ENCODE assay signal across 9 mouse cellular contexts in the genomic region with DNA sequence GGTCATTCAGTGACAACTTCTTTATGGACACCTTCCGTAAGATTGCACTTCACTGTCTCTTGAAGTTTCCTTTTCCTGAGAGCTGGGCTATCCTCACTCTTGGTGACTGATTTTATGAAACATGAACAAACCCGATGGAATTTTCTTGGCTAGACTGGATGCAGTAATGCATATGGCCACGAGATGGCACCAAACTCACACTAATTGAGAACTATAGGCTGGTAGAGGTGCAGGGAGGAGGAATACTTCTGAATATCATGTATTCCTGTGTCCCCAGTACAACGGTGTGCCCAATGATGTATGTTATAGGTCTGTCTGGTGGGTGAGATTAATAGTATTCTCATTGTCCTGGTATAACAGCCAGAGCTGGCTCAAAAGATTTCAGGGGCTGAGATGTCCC. TPM values are rescaled to one million over a fixed set of nuclear protein-coding genes. Genes with fewer than 3 reads are reported as not detected.
A peak's percentile ranks its signal among the peaks of the same experiment; 100 is the strongest.
DNase-seq lines count a peak whose midpoint lies in the region; ATAC-seq and TF ChIP-seq lines count a peak whose summit lies in the region.
"Had no signal": no experiment of that assay in that cellular context is flagged by ENCODE, and none has a peak within 500 bp of the region (broad histone marks: within the 10 kb centered on the region; RNA-seq: fewer than 3 reads in every experiment).

No protein-coding gene starts in this region.

- H3K79me2 ChIP-seq in MEL (ENCODE audit: control insufficient read depth, insufficient read depth, low read length, poor library complexity), result no peaks in the 10 kb centered on the region

- no peaks in the 10 kb centered on the region for H3K36me3 ChIP-seq in MEL (ENCODE audit: control insufficient read depth in 1 of 2, insufficient read depth in 2 of 2, low read length in 2 of 2)
- H3K36me3 ChIP-seq in forebrain, embryonic 15.5 days, result no peaks in the 10 kb centered on the region
- no peaks in the 10 kb centered on the region for H3K36me3 ChIP-seq in hindbrain, embryonic 10.5 days
- no peaks in the 10 kb centered on the region for H3K36me3 ChIP-seq in lung, embryonic 15.5 days

- peak; percentile 90 for ATAC-seq in forebrain, embryonic 15.5 days (replicated peaks)
- peak; percentile 65; the same call in 1 of the 2 replicates for ATAC-seq in lung, embryonic 15.5 days (ENCODE audit: borderline replicate concordance, extremely low read depth, low FRiP score, low TSS enrichment)

- TF ChIP-seq POLR2A in MEL (IDR thresholded peaks at IDR 0.05; ENCODE audit: control insufficient read depth in 1 of 2, insufficient read depth in 1 of 2, low read depth in 1 of 2, low read length in 2 of 2, poor library complexity in 1 of 2), result no peak

- H3K27ac ChIP-seq in MEL (ENCODE audit: control insufficient read depth, low read depth, low read length), result no peak overlapping the region
- no peak overlapping the region for H3K27ac ChIP-seq in forebrain, embryonic 15.5 days (replicated peaks)
- H3K27ac ChIP-seq in hindbrain, embryonic 10.5 days, result no peak overlapping the region
- no peak overlapping the region for H3K27ac ChIP-seq in layer of hippocampus, adult 2 months
- H3K27ac ChIP-seq in lung, embryonic 15.5 days, result no peak overlapping the region

- H3K4me1 ChIP-seq in MEL (ENCODE audit: control insufficient read depth in 1 of 2, insufficient read depth in 2 of 2, low read length in 2 of 2), result no peaks in the 10 kb centered on the region
- H3K4me1 ChIP-seq in forebrain, embryonic 15.5 days, result no peaks in the 10 kb centered on the region
- H3K4me1 ChIP-seq in hindbrain, embryonic 10.5 days (replicated peaks), result no peaks in the 10 kb centered on the region
- H3K4me1 ChIP-seq in lung, embryonic 15.5 days, result no peaks in the 10 kb centered on the region

- H3K9me3 ChIP-seq in MEL (replicated peaks; ENCODE audit: insufficient read depth, low read length), result no peaks in the 10 kb centered on the region
- H3K9me3 ChIP-seq in forebrain, embryonic 15.5 days, result no peaks in the 10 kb centered on the region
- H3K9me3 ChIP-seq in hindbrain, embryonic 10.5 days, result no peaks in the 10 kb centered on the region
- H3K9me3 ChIP-seq in lung, embryonic 15.5 days, result no peaks in the 10 kb centered on the region

- 23% methylated on average over 4 of the region's 4 CpGs for WGBS in forebrain, embryonic 15.5 days
- 22% methylated on average over 4 of the region's 4 CpGs for WGBS in hindbrain, embryonic 10.5 days
- 11% methylated on average over 4 of the region's 4 CpGs for WGBS in lung, embryonic 15.5 days

- TF ChIP-seq CTCF in MEL (IDR thresholded peaks at IDR 0.05 in 2 of 3, conservative IDR thresholded peaks at IDR 0.05 in 1 of 3; ENCODE audit: control insufficient read depth in 1 of 3, insufficient read depth in 1 of 3, low read depth in 2 of 3, low read length in 3 of 3, poor library complexity in 1 of 3, severe bottlenecking in 1 of 3), result peak; percentile 46 to 80 (median 70)
- peak; percentile 91 for TF ChIP-seq CTCF in layer of hippocampus, adult 2 months (conservative IDR thresholded peaks at IDR 0.05)

- peak; percentile 60 for DNase-seq in MEL (ENCODE audit: low read depth, low spot score)
- peak; percentile 20 for DNase-seq in cerebellum, adult 11 months
- peak; percentile 66 for DNase-seq in hindbrain, embryonic 10.5 days (ENCODE audit: low spot score)
- peak; percentile 78 to 90 for DNase-seq in layer of hippocampus, adult 2 months (ENCODE audit: low spot score in 2 of 2)
- DNase-seq in ovary, postnatal 36 days (ENCODE audit: low spot score), result peak; percentile 53
- DNase-seq in urinary bladder, adult 2 months (ENCODE audit: low spot score), result peak; percentile 54

- H3K27me3 ChIP-seq in MEL (ENCODE audit: control insufficient read depth in 1 of 2, insufficient read depth in 2 of 2, low read length in 2 of 2), result no peaks in the 10 kb centered on the region
- H3K27me3 ChIP-seq in forebrain, embryonic 15.5 days, result no peaks in the 10 kb centered on the region
- H3K27me3 ChIP-seq in hindbrain, embryonic 10.5 days (ENCODE audit: insufficient read depth, poor library complexity, severe bottlenecking), result no peaks in the 10 kb centered on the region
- no peaks in the 10 kb centered on the region for H3K27me3 ChIP-seq in lung, embryonic 15.5 days

- H3K4me3 ChIP-seq in MEL (ENCODE audit: control insufficient read depth in 1 of 2, insufficient read depth in 1 of 2, low read depth in 2 of 2, low read length in 2 of 2), result no peak overlapping the region
- H3K4me3 ChIP-seq in forebrain, embryonic 15.5 days, result no peak overlapping the region
- no peak overlapping the region for H3K4me3 ChIP-seq in hindbrain, embryonic 10.5 days
- H3K4me3 ChIP-seq in layer of hippocampus, adult 2 months, result no peak overlapping the region
- H3K4me3 ChIP-seq in lung, embryonic 15.5 days, result no peak overlapping the region

- TF ChIP-seq RAD21 in MEL (IDR thresholded peaks at IDR 0.05; ENCODE audit: low read depth, low read length), result peak; percentile 79

- no peak overlapping the region for H3K4me2 ChIP-seq in forebrain, embryonic 15.5 days (replicated peaks)
- H3K4me2 ChIP-seq in lung, embryonic 15.5 days, result no peak overlapping the region

- TF ChIP-seq EP300 in MEL (IDR thresholded peaks at IDR 0.05; ENCODE audit: low read depth in 1 of 2, low read length in 2 of 2), result no peak

- H3K9ac ChIP-seq in MEL (ENCODE audit: control insufficient read depth, low read depth, low read length, poor library complexity, severe bottlenecking), result no peak overlapping the region
- no peak overlapping the region for H3K9ac ChIP-seq in forebrain, embryonic 15.5 days (replicated peaks)
- H3K9ac ChIP-seq in lung, embryonic 15.5 days, result no peak overlapping the region

TF ChIP-seq in MEL, 35 proteins besides CTCF, POLR2A, EP300 and RAD21:
- TF ChIP-seq MYB (IDR thresholded peaks at IDR 0.05; ENCODE audit: low read depth, low read length), result no peak
- no peak for TF ChIP-seq ELF1 (IDR thresholded peaks at IDR 0.05; ENCODE audit: low read depth, low read length)
- TF ChIP-seq ZC3H11A (IDR thresholded peaks at IDR 0.05; ENCODE audit: low read depth, low read length), result peak; percentile 59
- TF ChIP-seq MXI1 (IDR thresholded peaks at IDR 0.05; ENCODE audit: low read depth, low read length), result no peak
- no peak for TF ChIP-seq ZMIZ1 (IDR thresholded peaks at IDR 0.05; ENCODE audit: low read depth, low read length)
- TF ChIP-seq ZNF384 (IDR thresholded peaks at IDR 0.05; ENCODE audit: low read depth, low read length), result no peak
- TF ChIP-seq SMC3 (IDR thresholded peaks at IDR 0.05; ENCODE audit: low read depth, low read length), result peak; percentile 68

RNA-seq across cellular contexts. Expression of gene Slc5a9, which starts 16.1 kb away (rescaled TPM):
- not detected in 2 replicates for total RNA-seq in MEL (2012; rRNA removed)
- polyA plus RNA-seq in MEL (2012; ENCODE audit: insufficient read depth in 1 of 2, insufficient read length in 2 of 2, low read depth in 1 of 2, low replicate concordance in 2 of 2, missing spikeins in 1 of 2), result not detected
- not detected in 2 replicates for polyA plus RNA-seq in forebrain, embryonic 15.5 days (2015; fragmentation: Nextera tagmentation; extraction: Ambion mirVana)
- 0.26 TPM in 1 of 2 replicates, not detected in the other for polyA plus RNA-seq in hindbrain, embryonic 10.5 days (2016; fragmentation: Nextera tagmentation; extraction: Ambion mirVana)
- total RNA-seq in layer of hippocampus, adult 2 months (2021), result not detected
- polyA plus RNA-seq in lung, embryonic 15.5 days (2015; fragmentation: Nextera tagmentation; extraction: Ambion mirVana), result 0.76 and 3.0 TPM in 2 replicates
- polyA plus RNA-seq in urinary bladder, adult 2 months (2012; rRNA removed), result 2.4 TPM in 2 replicates

RNA-seq across cellular contexts. Expression of gene Skint8, which starts 32.6 kb away (rescaled TPM):
- not detected in 2 replicates for total RNA-seq in MEL (2012; rRNA removed)
- polyA plus RNA-seq in MEL (2012; ENCODE audit: insufficient read depth in 1 of 2, insufficient read length in 2 of 2, low read depth in 1 of 2, low replicate concordance in 2 of 2, missing spikeins in 1 of 2), result not detected
- not detected in 2 replicates for polyA plus RNA-seq in forebrain, embryonic 15.5 days (2015; fragmentation: Nextera tagmentation; extraction: Ambion mirVana)
- not detected in 2 replicates for polyA plus RNA-seq in hindbrain, embryonic 10.5 days (2016; fragmentation: Nextera tagmentation; extraction: Ambion mirVana)
- not detected for total RNA-seq in layer of hippocampus, adult 2 months (2021)
- not detected in 2 replicates for polyA plus RNA-seq in lung, embryonic 15.5 days (2015; fragmentation: Nextera tagmentation; extraction: Ambion mirVana)
- 0.17 and 0.28 TPM in 2 replicates for polyA plus RNA-seq in urinary bladder, adult 2 months (2012; rRNA removed)
- polyA plus RNA-seq: liver, embryonic 16.5 days had no signal

Comparison
In these comparisons a context has a peak if more than half of its experiments do, and no peak if none do; other contexts are left out.
1. DNase-seq: peak in every context shown above with its lines; median percentile 84 in layer of hippocampus, adult 2 months; 66 in hindbrain, embryonic 10.5 days; 60 in MEL; 54 in urinary bladder, adult 2 months; 53 in ovary, postnatal 36 days; 20 in cerebellum, adult 11 months.